In the genomic region with DNA sequence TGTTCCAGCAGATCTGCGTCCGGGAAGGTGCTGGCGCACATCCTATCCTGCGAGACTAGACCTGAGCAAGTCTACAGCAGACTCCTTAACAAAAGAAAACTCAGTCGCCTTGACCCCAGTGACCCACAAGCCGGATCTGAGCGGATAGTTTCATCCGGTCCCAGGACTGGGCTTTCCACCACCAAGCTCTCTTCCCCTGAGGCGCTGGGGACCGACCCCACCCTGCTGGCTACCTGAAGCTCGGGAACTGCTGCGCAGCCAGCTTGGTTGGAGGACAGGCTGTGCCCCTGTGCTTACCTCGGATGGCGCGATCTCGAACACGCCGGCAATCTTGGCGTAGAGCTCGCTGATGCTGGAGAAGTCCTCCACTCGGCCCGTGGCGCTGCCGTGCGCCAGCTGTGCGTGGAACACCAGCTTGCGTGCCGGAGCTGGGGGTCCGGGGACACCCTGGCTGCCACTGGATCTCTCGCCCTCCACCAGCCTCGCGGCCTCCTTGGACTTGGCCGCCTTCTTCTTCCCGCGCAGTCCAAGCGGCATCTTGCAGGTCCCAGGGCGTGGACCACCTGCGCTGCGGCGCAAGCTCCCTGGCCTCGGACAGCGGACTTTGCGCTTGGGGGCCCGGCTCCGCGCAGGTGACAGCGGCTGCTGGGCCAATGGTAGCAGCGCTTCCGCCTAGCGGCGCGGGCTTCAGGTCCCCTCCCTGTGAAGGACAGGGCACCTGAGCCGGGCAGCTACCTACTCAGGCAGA, we compare ENCODE assay signal across 8 mouse cellular contexts. TPM values are rescaled to one million over a fixed set of nuclear protein-coding genes. Genes with fewer than 3 reads are reported as not detected.
A peak's percentile ranks its signal among the peaks of the same experiment; 100 is the strongest.
DNase-seq lines count a peak whose midpoint lies in the region; ATAC-seq and TF ChIP-seq lines count a peak whose summit lies in the region.
"Had no signal": no experiment of that assay in that cellular context is flagged by ENCODE, and none has a peak within 500 bp of the region (broad histone marks: within the 10 kb centered on the region; RNA-seq: fewer than 3 reads in every experiment).

No protein-coding gene starts in this region.

- peak overlapping the region; percentile 79 for H3K4me2 ChIP-seq in intestine, postnatal 0 days (replicated peaks; ENCODE audit: low read depth)
- H3K4me2 ChIP-seq in liver, embryonic 13.5 days: peak overlapping the region; percentile 61

- DNase-seq in adrenal gland, adult 8-10 months: peak; percentile 40
- DNase-seq in cerebellum, postnatal 14 days: peak; percentile 46 to 63
- DNase-seq in heart, adult 18-20 months: peak; percentile 64 to 68
- no peak for DNase-seq in liver, embryonic 13.5 days
- peak; percentile 86 for DNase-seq in yolk sac, embryonic 10.5 days (ENCODE audit: low spot score)

- peak; percentile 94 for ATAC-seq in intestine, postnatal 0 days
- peak; percentile 44 for ATAC-seq in liver, embryonic 13.5 days (ENCODE audit: low read depth)
- ATAC-seq in monocyte, adult 5-6 weeks (replicated peaks; ENCODE audit: insufficient number of reproducible peaks, low FRiP score, low TSS enrichment, poor library complexity, severe bottlenecking): 0 out of 2 replicates have a peak, but pooled peaks have one; percentile 22

- no peaks in the 10 kb centered on the region; the same call in 1 of the 2 replicates for H3K4me1 ChIP-seq in intestine, postnatal 0 days (replicated peaks; ENCODE audit: control insufficient read depth, insufficient read depth, low read length)
- H3K4me1 ChIP-seq in liver, embryonic 13.5 days (replicated peaks): peaks cover 45% of the 10 kb centered on the region

- H3K36me3 ChIP-seq in intestine, postnatal 0 days (ENCODE audit: control insufficient read depth, insufficient read depth): no peaks in the 10 kb centered on the region
- H3K36me3 ChIP-seq in liver, embryonic 13.5 days: no peaks in the 10 kb centered on the region

- WGBS in intestine, postnatal 0 days: 3% methylated on average over 51 of the region's 53 CpGs
- WGBS in liver, embryonic 13.5 days (ENCODE audit: insufficient replicate concordance): 4% methylated on average over 53 of the region's 53 CpGs

- H3K27me3 ChIP-seq in intestine, postnatal 0 days (replicated peaks; ENCODE audit: control insufficient read depth, insufficient read depth, low read length): no peaks in the 10 kb centered on the region
- H3K27me3 ChIP-seq in liver, embryonic 13.5 days: peaks cover 63% of the 10 kb centered on the region

- H3K27ac ChIP-seq in intestine, postnatal 0 days (ENCODE audit: low read depth, low read length): peak overlapping the region; percentile 93
- peak overlapping the region; percentile 27; the same call in 1 of the 2 replicates for H3K27ac ChIP-seq in liver, embryonic 13.5 days

- H3K9me3 ChIP-seq in intestine, postnatal 0 days (ENCODE audit: control insufficient read depth): no peaks in the 10 kb centered on the region
- H3K9me3 ChIP-seq in liver, embryonic 13.5 days (replicated peaks): no peaks in the 10 kb centered on the region

- H3K4me3 ChIP-seq in intestine, postnatal 0 days (ENCODE audit: low read depth, low read length): peak overlapping the region; percentile 76
- peak overlapping the region; percentile 50 for H3K4me3 ChIP-seq in liver, embryonic 13.5 days (replicated peaks)

- peak overlapping the region; percentile 72 for H3K9ac ChIP-seq in intestine, postnatal 0 days (ENCODE audit: low read depth, low read length)
- H3K9ac ChIP-seq in liver, embryonic 13.5 days: peak overlapping the region; percentile 45

- TF ChIP-seq CTCF in intestine, postnatal 0 days (IDR thresholded peaks at IDR 0.05; ENCODE audit: low read depth): no peak

RNA-seq across cellular contexts. Expression of a gene that starts 0.5 kb away (rescaled TPM):
- total RNA-seq in adrenal gland, adult 8-10 months (2022): 1 to 10 TPM in 1 of 4 experiments, under 1 TPM in 3; 0.61 to 1.8 (median 0.82) TPM
- 1 to 10 TPM; 4.4 to 5.0 TPM for total RNA-seq in heart, adult 18-20 months (2021)
- 222 and 243 TPM in 2 replicates for polyA plus RNA-seq in intestine, postnatal 0 days (2015; fragmentation: Nextera tagmentation; extraction: Ambion mirVana)
- 12.3 and 21.0 TPM in 2 replicates for polyA plus RNA-seq in liver, embryonic 13.5 days (2015; fragmentation: Nextera tagmentation; extraction: Ambion mirVana)
- 2.5 to 6.6 TPM in 2 of 3 replicates, not detected in the other for total RNA-seq in monocyte, adult 5-6 weeks (2017)
- total RNA-seq: hematopoietic stem cell, adult 5-6 weeks had no signal

RNA-seq across cellular contexts. Expression of a gene that starts 44.6 kb away (rescaled TPM):
- 10 to 100 TPM; 48.9 to 56.3 (median 52.6) TPM for total RNA-seq in adrenal gland, adult 8-10 months (2022)
- total RNA-seq in heart, adult 18-20 months (2021): 100 to 1,000 TPM; 118 to 137 TPM
- 17.9 and 20.4 TPM in 2 replicates for polyA plus RNA-seq in intestine, postnatal 0 days (2015; fragmentation: Nextera tagmentation; extraction: Ambion mirVana)
- polyA plus RNA-seq in liver, embryonic 13.5 days (2015; fragmentation: Nextera tagmentation; extraction: Ambion mirVana): 35.2 and 46.3 TPM in 2 replicates
- 90.9 to 144 TPM (median 114 TPM) in 3 replicates for total RNA-seq in monocyte, adult 5-6 weeks (2017)

RNA-seq across cellular contexts. Expression of a gene that starts 44.7 kb away (rescaled TPM):
- 100 to 1,000 TPM; 105 to 167 (median 132) TPM for total RNA-seq in adrenal gland, adult 8-10 months (2022)
- total RNA-seq in heart, adult 18-20 months (2021): 10 to 100 TPM; 51.2 to 52.5 TPM
- 60.6 and 64.8 TPM in 2 replicates for polyA plus RNA-seq in intestine, postnatal 0 days (2015; fragmentation: Nextera tagmentation; extraction: Ambion mirVana)
- 99.4 and 128 TPM in 2 replicates for polyA plus RNA-seq in liver, embryonic 13.5 days (2015; fragmentation: Nextera tagmentation; extraction: Ambion mirVana)
- 165 to 273 TPM (median 214 TPM) in 3 replicates for total RNA-seq in monocyte, adult 5-6 weeks (2017)

Comparison
In these comparisons a context has a peak if more than half of its experiments do, and no peak if none do; other contexts are left out.
1. ATAC-seq: peak in every context shown above with its lines; median percentile 94 in intestine, postnatal 0 days; 44 in liver, embryonic 13.5 days; 22 in monocyte, adult 5-6 weeks.